Mouse (Mus musculus) ES-E14 (cell line): ENCODE measurements around the gene C1qtnf3.

Experiments used
- CHD2 ChIP-seq: IDR thresholded peaks from 2 replicates; pipeline ENCODE4 v1.6.1; 2014; ENCODE audit warnings: mild to moderate bottlenecking, low read depth, low read length, inconsistent platforms
- MAFK ChIP-seq: IDR thresholded peaks from 2 replicates; pipeline ENCODE4 v1.6.1; 2014; ENCODE audit warnings: mild to moderate bottlenecking, low read depth, low read length, inconsistent platforms; ENCODE audit not compliant: insufficient read depth
- ZNF384 ChIP-seq: IDR thresholded peaks from 2 replicates; pipeline ENCODE4 v1.6.1; 2012; ENCODE audit warnings: low read depth, low read length, inconsistent platforms

- TF ChIP-seq MAFK (no peak), ZNF384 (no peak), CHD2 (no peak; the same call in 1 of the 2 replicates)
Observed at GRCm38 (mm10) chr15:10977151-10977550, 25.0 kb downstream of the C1qtnf3 start.
